Mouse (Mus musculus) heart, embryonic 16.5 days (tissue): Measurements from ENCODE around the gene Ppm1h. TPM values are rescaled to one million over a fixed set of nuclear protein-coding genes. Genes with fewer than 3 reads are reported as not detected.
A peak's percentile ranks its signal among the peaks of the same experiment; 100 is the strongest.

Source experiments
- ATAC-seq: fragments of 200-750 bp; cut with Nextera tagmentation; replicated peaks from 2 replicates; pipeline ENCODE4 v1.8.0; 2017; ENCODE audit warnings: moderate number of reproducible peaks; ENCODE audit not compliant: insufficient read depth, low FRiP score; ENCODE audit errors: extremely low read depth
- H3K27ac ChIP-seq: fragments of 300-500 bp; sonication (generic); 2 replicates; pipeline ENCODE4 v1.5.1; 2014; ENCODE audit warnings: mild to moderate bottlenecking, low read length, control low read depth, moderate library complexity
- H3K27me3 ChIP-seq: fragments of 300-500 bp; sonication (generic); 2 replicates; pipeline ENCODE4 v1.6.1; 2014; ENCODE audit warnings: low read length, mixed read lengths; ENCODE audit not compliant: control insufficient read depth, insufficient read depth
- H3K36me3 ChIP-seq: fragments of 300-500 bp; sonication (generic); 2 replicates; pipeline ENCODE4 v1.6.1; 2014; ENCODE audit not compliant: control insufficient read depth, insufficient read depth
- H3K4me1 ChIP-seq: fragments of 300-500 bp; sonication (generic); 2 replicates; pipeline ENCODE4 v1.6.1; 2014; ENCODE audit warnings: low read length, mixed read lengths; ENCODE audit not compliant: control insufficient read depth, insufficient read depth
- H3K4me2 ChIP-seq: fragments of 300-500 bp; sonication (generic); 2 replicates; pipeline ENCODE4 v1.6.1; 2014; ENCODE audit warnings: low read depth, mild to moderate bottlenecking, control low read depth, low read length
- H3K4me3 ChIP-seq: fragments of 300-500 bp; sonication (generic); 2 replicates; pipeline ENCODE4 v1.5.1; 2014; ENCODE audit warnings: mild to moderate bottlenecking, control low read depth, low read length
- H3K9ac ChIP-seq: fragments of 300-500 bp; sonication (generic); 2 replicates; pipeline ENCODE4 v1.6.1; 2014; ENCODE audit warnings: low read length, control low read depth
- H3K9me3 ChIP-seq: fragments of 300-500 bp; sonication (generic); replicated peaks from 2 replicates; pipeline ENCODE4 v1.6.1; 2016; ENCODE audit warnings: low read length; ENCODE audit not compliant: control insufficient read depth
- WGBS: fragments of 180-500 bp; shearing (Covaris S2); extraction: QIAGEN DNeasy Blood & Tissue Kit; methylation state at CpG from one replicate; pipeline ENCODE4 v1.1.7; 2014; 5-methylcytosine and 5-hydroxymethylcytosine counted together
- polyA plus RNA-seq: library from polyadenylated mRNA; unstranded; fragments of >200 nt; fragmentation: Nextera tagmentation; extraction: Ambion mirVana; gene quantifications from 2 replicates; pipeline ENCODE4 v1.2.1, GENCODE M21; 2015

The Ppm1h gene
- polyA plus RNA-seq, 1 experiment from 2014 or later = 9.4 TPM

DNA sequence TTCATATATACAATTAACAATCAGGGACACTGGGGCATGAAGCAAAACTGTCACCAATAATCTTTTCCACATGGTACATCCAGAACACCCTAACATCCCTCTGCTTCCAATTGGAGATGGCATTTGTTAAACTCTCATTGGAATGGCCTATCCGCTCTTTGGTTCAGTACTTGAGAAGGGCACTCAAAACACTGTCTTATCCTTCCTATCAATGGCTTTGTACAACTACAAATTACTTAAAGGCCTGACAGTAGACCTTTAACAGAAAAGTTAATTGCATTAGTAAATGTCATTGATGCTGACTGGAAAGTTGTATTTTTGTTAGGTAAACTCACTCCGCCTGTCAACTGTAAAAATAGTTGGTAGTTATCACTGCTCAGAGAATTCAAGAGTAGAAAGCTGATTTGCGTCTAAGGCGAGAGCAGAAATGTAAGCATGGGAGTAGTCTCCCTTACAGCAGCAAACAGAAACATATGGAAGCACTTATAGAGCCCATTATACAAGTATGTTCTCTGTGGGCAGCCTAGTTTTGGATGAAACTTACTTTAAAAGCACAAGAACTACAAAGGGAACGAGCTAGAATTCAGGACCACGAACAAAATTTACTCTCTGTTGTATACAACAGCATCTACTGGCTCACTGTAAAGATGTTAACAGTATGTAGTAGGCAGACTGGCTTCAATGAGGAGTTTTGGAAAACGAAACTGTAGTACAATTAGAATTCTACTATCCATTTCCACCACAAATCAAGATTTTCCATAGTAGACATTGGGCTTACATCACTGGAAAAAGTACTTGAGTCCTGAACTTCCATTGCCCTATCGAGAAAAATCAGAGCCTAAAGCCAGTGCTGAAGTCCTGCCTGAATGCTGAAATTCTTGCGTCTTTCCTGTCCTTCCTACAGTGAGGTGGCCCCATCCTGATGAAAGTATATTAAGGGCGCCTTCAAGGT, 305.3 kb downstream of the Ppm1h start:
- Histone ChIP-seq H3K4me2 (peak overlapping the region; percentile 69), H3K9ac (peak overlapping the region; percentile 98), H3K27ac (peak overlapping the region; percentile 83), H3K27me3 (no peaks in the 10 kb centered on the region), H3K36me3 (peaks cover 9% of the 10 kb centered on the region; the same call in 1 of the 2 replicates), H3K4me1 (peaks cover 37% of the 10 kb centered on the region), H3K4me3 (peak overlapping the region; percentile 68), H3K9me3 (no peaks in the 10 kb centered on the region)
- no peak for ATAC-seq
- 23% methylated on average over 10 of the region's 10 CpGs for WGBS

DNA sequence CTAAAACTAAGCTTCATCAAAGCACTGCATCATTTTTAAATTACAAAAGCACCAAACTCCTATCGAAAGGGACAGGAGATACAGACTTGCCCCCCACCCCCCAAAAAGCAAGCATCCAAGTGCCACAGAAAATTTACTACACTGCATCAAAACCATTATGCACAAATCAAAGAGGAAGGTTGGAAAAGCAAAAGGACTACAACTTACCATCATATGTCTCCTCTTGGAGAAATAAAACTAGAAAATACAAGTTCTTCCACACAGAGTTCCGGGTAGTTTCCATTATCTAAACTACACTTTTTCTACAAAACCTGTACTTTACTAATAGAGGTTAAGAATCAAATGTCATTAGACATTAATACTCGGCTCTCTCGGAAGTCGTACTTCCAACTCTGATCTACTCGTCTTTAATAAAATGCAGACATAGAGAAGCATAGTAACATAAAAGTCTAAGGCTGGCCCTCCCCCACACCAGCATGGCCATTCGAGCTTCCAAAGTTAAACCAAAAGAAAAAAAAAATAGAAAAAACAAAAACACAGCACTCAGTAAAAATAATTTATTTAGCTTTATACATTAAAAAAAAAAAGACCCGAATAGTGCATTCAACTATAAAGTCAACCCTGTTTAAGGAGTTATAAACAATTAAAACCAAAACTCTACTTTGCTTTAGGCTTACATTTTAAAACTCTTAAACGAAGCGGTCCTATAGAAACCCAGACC, 306.1 kb downstream of the Ppm1h start:
- Histone ChIP-seq H3K4me2 (peak overlapping the region; percentile 69), H3K9me3 (no peaks in the 10 kb centered on the region), H3K9ac (peak overlapping the region; percentile 98), H3K27me3 (no peaks in the 10 kb centered on the region), H3K27ac (peak overlapping the region; percentile 100), H3K36me3 (peaks cover 5% of the 10 kb centered on the region; the same call in 1 of the 2 replicates), H3K4me3 (peak overlapping the region; percentile 68), H3K4me1 (peaks cover 40% of the 10 kb centered on the region)
- ATAC-seq = no peak
- WGBS = under 1% methylated on average over 10 of the region's 10 CpGs

DNA sequence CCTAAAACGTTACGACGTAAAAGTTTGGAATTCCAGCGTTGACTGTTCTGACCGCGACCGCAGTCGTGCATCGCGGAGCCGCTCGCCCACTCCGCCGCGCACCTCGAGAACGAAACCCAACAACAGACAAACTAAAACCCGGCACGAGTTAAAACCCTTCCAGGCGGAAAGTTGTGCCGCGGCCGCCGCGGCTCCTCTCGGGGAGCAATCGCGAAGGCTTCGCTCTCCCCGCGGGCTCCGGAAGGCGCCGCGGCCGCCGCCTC, 306.6 kb downstream of the Ppm1h start:
- Histone ChIP-seq H3K27me3 (no peaks in the 10 kb centered on the region), H3K36me3 (peaks cover 5% of the 10 kb centered on the region; the same call in 1 of the 2 replicates), H3K4me2 (peak overlapping the region; percentile 69), H3K9ac (peak overlapping the region; percentile 98), H3K27ac (peak overlapping the region; percentile 100), H3K4me3 (peak overlapping the region; percentile 68), H3K9me3 (no peaks in the 10 kb centered on the region), H3K4me1 (peaks cover 44% of the 10 kb centered on the region)
- ATAC-seq = no peak
- WGBS = under 1% methylated on average over 37 of the region's 37 CpGs

DNA sequence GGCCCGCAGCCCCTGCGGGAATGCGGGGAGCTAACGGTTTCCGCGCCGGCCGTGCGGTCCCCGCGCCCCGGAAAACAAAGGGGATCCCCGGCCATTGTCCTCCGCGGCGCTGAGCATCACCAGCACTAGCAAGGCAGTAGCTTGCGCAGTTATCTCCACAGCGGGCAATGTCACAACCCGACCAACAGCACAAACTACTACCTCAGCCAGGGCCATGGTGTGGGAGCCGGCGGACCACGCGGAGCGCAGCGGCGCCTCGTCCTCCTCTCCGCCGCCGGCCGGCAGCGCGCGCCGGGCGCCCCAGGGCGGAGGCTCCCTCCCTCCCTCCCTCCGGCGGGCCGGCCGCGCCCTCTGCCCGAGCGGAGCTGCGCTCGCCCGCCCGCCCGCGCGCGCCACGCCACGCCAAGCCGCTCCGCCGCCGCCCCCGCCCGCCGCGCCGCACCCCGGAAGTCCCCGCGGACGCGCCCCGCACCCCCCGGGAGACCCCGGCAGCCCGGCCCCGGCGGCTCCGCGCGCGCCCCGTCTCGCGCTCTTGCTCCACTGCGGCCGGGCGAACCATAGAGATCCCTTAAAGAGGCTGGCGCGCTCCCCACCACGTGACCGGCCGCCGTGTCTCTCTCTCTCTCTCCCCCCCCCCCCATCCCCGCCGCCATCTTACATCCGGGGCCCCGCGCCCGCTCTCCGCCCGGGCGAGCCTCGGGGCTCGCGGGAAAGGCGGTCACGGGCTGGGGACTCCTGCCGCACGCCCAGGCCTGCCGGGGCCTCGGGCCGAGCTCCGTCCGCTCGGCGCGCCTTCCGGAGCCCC, 307.2 kb downstream of the Ppm1h start:
- Histone ChIP-seq H3K36me3 (peaks cover 5% of the 10 kb centered on the region; the same call in 1 of the 2 replicates), H3K9me3 (no peaks in the 10 kb centered on the region), H3K9ac (peak overlapping the region; percentile 98), H3K4me1 (peaks cover 47% of the 10 kb centered on the region), H3K27me3 (no peaks in the 10 kb centered on the region), H3K4me3 (peak overlapping the region; percentile 68), H3K4me2 (peak overlapping the region; percentile 69), H3K27ac (peak overlapping the region; percentile 100)
- under 1% methylated on average over 59 of the region's 115 CpGs for WGBS
- ATAC-seq = peak; percentile 85

DNA sequence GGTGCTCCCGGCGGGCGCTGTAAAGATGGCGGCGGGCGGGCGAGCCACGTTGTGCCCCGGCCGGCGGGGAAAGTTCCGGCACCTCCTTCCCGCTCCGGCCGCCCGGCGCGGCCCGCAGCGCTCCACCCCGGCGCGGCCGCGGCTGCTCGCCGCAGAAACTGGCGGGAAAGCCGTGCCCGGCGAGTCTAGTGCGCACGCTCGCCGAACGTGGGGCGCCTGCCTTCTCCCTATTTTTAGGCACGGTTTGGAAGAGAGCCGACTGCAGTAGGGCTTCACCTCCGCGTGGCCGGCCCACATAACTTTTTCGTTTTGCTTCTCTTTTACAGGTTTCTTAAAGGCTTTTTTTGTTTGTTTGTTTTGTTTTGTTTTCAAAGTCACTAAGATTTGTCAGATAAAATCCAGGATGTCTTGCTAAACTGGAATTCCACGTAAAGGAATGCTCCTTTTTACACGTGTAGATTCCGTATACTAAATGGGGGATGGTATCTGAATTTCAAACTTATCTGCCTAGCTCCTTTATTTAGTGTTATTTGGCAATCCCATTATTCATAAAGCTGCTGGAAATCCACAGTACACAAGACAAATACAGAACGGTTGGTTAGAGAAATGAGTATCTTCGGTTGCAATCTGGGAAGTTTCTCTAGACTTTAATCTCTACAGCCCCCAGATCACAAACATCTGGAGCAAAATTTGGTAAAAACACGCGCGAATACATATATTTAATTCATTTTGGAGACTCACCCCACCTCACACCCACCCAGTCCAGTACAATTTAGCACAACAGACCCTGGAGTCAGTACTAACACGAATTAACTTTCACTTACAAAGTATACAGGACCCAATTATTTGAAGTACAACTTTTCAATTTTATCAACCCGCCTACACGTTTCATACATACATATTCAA, 308.0 kb downstream of the Ppm1h start:
- H3K9me3 ChIP-seq = no peaks in the 10 kb centered on the region
- peak overlapping the region; percentile 98 for H3K9ac ChIP-seq
- 8% methylated on average over 54 of the region's 54 CpGs for WGBS
- peak overlapping the region; percentile 68 for H3K4me3 ChIP-seq
- H3K27me3 ChIP-seq = no peaks in the 10 kb centered on the region
- ATAC-seq = peak; percentile 78
- peak overlapping the region; percentile 69 for H3K4me2 ChIP-seq
- peaks cover 52% of the 10 kb centered on the region for H3K4me1 ChIP-seq
- H3K27ac ChIP-seq = peak overlapping the region; percentile 100
- H3K36me3 ChIP-seq = no peaks in the 10 kb centered on the region

DNA sequence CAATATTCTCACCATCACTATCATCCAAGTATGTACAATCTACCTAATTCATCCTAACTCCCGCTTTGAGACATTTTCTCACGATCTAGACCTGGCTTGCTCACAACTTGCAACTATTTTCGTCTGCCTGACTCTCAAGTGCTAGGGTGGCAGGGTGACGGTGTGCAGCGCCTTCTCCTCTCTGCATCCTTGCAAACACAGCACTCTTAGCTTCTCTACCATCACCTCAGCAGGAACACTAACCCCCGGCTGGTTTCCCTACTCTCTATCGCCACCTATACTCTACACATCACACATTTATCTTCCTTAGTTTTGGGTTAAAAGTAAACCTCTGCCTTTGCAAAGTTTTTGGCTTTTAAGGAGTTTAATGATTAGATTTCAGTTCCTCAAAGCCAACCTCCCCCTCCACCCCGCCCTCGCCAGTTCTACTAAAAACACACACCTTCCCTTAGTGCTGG, 309.1 kb downstream of the Ppm1h start:
- Histone ChIP-seq H3K4me2 (peak overlapping the region; percentile 48), H3K36me3 (no peaks in the 10 kb centered on the region), H3K27me3 (no peaks in the 10 kb centered on the region), H3K4me3 (peak overlapping the region; percentile 28), H3K27ac (peak overlapping the region; percentile 46), H3K9ac (peak overlapping the region; percentile 28), H3K9me3 (no peaks in the 10 kb centered on the region), H3K4me1 (peaks cover 51% of the 10 kb centered on the region)
- no peak for ATAC-seq
- 7% methylated on average over 9 of the region's 9 CpGs for WGBS

DNA sequence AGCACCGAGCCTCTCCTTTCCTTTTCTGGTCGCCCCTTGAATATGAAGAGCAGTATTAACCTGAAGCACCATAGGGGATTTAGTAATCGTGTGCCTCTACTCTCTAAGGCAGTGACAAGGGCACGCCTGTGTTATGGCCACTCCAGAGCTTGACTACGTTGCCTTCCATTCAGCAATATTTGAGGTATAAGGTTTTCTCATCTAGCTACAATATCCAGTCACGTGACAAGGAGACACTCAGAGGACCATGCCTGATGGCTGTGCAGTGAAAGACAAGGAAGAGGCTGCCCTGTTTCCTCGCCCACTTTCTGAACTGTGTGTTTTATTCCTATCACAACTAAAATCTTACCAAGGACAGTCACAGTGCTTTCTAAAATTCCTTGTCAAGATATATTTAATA, 309.8 kb downstream of the Ppm1h start:
- H3K9ac ChIP-seq = peak overlapping the region; percentile 10
- ATAC-seq = no peak
- H3K36me3 ChIP-seq = no peaks in the 10 kb centered on the region
- peaks cover 44% of the 10 kb centered on the region for H3K4me1 ChIP-seq
- 54% methylated on average over 7 of the region's 7 CpGs for WGBS
- peak overlapping the region; percentile 48 for H3K4me2 ChIP-seq
- H3K4me3 ChIP-seq = peak overlapping the region; percentile 28
- H3K27me3 ChIP-seq = no peaks in the 10 kb centered on the region
- peak overlapping the region; percentile 46 for H3K27ac ChIP-seq
- no peaks in the 10 kb centered on the region for H3K9me3 ChIP-seq

DNA sequence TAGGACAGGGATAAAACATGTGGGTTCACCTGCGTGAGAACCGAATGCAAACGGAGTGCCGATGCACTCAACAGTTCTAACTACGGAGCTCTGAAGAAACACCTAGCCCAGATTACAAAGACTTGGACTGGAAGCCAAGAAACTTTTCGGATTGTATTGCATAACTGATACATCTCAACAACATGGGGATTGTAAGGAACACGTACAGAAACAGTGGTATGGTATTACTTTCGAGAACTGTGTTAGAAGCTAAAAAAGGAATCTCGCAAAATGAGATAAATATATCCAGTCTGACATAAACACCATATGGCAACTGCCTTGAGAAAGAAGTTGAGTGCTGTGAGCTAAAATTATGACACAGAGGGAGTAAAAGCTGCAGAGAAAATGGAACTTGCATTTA, 311.4 kb downstream of the Ppm1h start:
- Histone ChIP-seq H3K4me3 (no peak overlapping the region), H3K27ac (peak overlapping the region; percentile 74), H3K4me2 (peak overlapping the region; percentile 36), H3K27me3 (no peaks in the 10 kb centered on the region), H3K36me3 (peaks cover 6% of the 10 kb centered on the region), H3K9ac (peak overlapping the region; percentile 36; the same call in 1 of the 2 replicates), H3K9me3 (no peaks in the 10 kb centered on the region), H3K4me1 (peaks cover 38% of the 10 kb centered on the region)
- 76% methylated on average over 9 of the region's 9 CpGs for WGBS
- ATAC-seq = no peak
